Mouse (Mus musculus): Measurements from ENCODE around the gene Arxes2.
A peak's percentile ranks its signal among the peaks of the same experiment; 100 is the strongest.
"Not testable (repeated sequence)": the region's sequence is repeated elsewhere in the genome, so short reads cannot be mapped to it uniquely, and the experiment has no call there.

Arxes2 gene

DNA sequence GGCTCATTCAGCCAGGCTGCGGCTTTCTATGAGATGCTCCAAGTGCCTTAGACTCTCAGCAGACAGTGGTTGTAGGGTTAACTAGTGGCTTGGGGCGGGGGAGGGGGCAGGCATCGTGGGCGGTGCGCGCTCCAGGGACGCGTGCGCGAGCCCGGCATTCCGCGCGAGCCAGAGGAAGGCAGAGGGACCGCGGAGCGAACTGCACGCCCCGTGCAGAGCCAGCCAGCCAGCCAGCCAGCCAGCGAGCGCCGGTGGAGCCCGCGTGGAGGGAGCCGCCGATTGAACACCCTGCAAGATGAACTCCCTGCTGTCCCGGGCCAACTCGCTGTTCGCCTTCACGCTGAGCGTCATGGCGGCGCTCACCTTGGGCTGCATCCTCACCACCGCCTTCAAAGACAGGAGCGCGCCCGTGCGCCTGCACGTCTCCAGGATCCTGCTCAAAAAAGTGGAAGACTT is at the start of gene Arxes2:
TSS of gene Arxes2 (plus strand) at position 161 of the 456 bp plus-strand sequence.
- DNase-seq (ENCODE audit: low read depth, low spot score), result not testable (repeated sequence)

DNA sequence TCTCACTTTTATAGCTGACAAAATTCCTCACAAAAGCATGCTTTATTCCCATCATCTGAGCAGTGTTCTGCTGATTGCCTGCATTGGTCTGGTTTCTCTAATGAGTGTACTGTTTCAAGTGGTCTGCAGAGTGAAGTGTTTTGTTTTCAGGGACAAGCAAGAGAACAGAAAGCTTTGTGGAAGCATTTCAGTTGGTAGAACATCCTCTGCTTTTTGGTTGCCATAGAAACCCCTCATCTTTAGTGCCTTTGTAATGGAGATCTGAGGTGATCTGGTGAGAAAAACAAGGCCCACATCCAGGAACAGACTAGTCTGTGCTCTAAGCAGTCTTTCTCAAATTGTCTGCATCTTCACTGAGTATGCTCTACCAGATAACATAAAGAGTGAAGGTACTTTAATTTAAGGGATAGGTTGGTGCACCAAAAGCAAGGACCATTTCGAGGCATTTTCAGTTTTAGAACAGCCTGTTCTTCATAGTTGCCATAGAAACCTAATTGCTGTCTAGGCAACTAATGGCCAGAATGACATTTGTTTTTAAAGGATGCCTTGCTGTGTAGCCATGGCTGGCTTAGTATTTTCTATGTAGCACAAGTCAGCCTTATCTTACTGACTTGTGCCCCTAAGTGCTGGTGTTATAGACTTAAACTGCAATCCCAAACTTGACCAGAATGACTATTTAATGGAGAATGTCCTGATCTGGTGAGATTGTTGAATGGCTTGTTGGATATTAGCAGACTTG is 44.8 kb upstream of the Arxes2 start:
- DNase-seq (ENCODE audit: low read depth, low spot score), result peak; percentile 61

- DNase-seq (ENCODE audit: low read depth, low spot score), result peak; percentile 40
Observed at GRCm38 (mm10) chrX:135956988-135957690, 36.5 kb upstream of the Arxes2 start.

- no peak for DNase-seq (ENCODE audit: low read depth, low spot score)
Observed at GRCm38 (mm10) chrX:135957691-135958081, 35.9 kb upstream of the Arxes2 start.

GRCm38 (mm10) chrX:135958589-135959225 is 34.9 kb upstream of the Arxes2 start:
- DNase-seq (ENCODE audit: low read depth, low spot score), result no peak

GRCm38 (mm10) chrX:135959536-135959935 is 34.1 kb upstream of the Arxes2 start:
- DNase-seq (ENCODE audit: low read depth, low spot score), result no peak

GRCm38 (mm10) chrX:135962342-135962741 is 31.3 kb upstream of the Arxes2 start:
- peak; percentile 48 for DNase-seq (ENCODE audit: low read depth, low spot score)

- DNase-seq (ENCODE audit: low read depth, low spot score), result no peak
Observed at GRCm38 (mm10) chrX:135963130-135963529, 30.5 kb upstream of the Arxes2 start.

- DNase-seq (ENCODE audit: low read depth, low spot score), result peak; percentile 70
Observed at GRCm38 (mm10) chrX:135963629-135964028, 30.0 kb upstream of the Arxes2 start.

GRCm38 (mm10) chrX:135973597-135974423 is 19.8 kb upstream of the Arxes2 start:
- no peak for DNase-seq (ENCODE audit: low read depth, low spot score)

DNA sequence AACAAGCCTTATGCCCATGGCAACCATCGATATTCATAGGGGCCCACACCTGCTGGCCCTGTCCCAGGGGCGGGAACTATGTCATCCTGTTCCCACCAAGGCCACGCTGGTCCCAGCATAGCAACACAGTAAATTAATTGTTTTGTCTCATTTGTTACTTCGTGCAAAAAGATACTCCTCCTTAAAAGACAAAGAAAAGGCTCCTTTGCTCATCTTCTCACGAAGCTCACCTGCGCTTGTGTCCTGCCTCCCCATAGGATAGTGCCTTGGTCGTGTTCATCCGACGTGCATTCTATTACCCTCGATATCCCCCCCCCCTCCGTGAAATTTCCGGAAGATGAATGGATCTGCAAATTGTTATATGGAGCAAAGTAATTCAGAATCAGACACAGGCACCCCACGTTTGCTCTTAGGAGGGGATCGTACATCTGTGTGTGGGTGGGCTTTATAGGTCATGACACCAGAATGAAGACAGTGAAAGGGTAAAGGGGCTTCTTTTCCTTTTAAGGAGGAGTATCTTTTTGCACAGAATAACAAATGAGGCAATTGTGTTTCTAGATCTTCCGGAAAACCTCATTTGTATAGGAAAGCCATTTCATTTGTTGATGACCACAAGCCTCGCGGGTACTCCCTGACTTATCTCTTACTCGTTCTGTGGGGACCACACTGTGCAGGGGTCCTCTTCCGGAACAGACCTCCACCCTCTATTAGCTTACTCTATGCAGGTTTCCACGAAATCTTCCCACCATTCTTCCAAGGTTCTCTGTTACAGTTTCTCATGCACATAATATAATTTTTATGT is 19.0 kb upstream of the Arxes2 start:
- no peak for DNase-seq (ENCODE audit: low read depth, low spot score)

DNA sequence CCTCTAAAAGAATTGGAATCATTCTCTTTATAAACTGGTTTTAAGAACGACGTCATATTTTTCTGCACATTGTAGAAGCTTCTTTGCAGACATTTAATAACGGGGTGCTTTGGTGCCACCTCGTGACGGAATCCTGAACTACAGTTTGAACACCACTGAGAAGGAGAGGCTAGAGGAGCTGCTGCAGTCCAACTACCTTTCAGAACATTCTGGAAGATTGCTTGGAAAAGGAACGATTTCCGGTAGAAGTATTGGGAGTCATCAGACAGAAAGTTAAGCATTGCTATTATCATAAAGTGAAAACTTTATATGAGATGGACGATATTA is 18.4 kb upstream of the Arxes2 start:
- peak; percentile 88 for DNase-seq (ENCODE audit: low read depth, low spot score)

- DNase-seq (ENCODE audit: low read depth, low spot score), result peak; percentile 80
Observed at GRCm38 (mm10) chrX:135984539-135985260, 8.9 kb upstream of the Arxes2 start.

- no peak for DNase-seq (ENCODE audit: low read depth, low spot score)
Observed at GRCm38 (mm10) chrX:135986267-135986666, 7.4 kb upstream of the Arxes2 start.

GRCm38 (mm10) chrX:135990661-135991060 is 3.0 kb upstream of the Arxes2 start:
- DNase-seq (ENCODE audit: low read depth, low spot score), result no peak

DNA sequence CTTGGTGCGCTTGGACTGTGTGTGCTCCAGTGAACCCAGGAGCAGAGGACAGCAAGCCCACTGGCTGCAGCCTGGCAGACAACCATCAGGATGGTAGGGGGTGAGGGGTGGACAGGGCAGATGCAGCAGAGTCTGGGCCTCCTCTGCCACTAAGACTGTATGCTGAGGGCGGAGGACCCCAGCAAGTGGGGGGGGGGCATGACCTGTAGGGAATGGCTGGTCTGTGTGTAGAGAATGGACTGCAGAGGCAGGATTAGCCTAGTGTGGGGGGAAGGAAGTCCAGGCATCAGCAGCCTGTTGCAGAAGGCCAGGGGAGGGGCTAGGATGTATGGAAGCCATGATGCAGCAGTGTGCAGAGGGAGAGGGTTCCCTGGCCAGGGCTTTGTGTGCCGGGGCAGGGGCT is 431 bp upstream of the Arxes2 start:
- not testable (repeated sequence) for DNase-seq (ENCODE audit: low read depth, low spot score)

- no peak for DNase-seq (ENCODE audit: low read depth, low spot score)
Observed at GRCm38 (mm10) chrX:136007199-136007843, 13.7 kb downstream of the Arxes2 start.

DNA sequence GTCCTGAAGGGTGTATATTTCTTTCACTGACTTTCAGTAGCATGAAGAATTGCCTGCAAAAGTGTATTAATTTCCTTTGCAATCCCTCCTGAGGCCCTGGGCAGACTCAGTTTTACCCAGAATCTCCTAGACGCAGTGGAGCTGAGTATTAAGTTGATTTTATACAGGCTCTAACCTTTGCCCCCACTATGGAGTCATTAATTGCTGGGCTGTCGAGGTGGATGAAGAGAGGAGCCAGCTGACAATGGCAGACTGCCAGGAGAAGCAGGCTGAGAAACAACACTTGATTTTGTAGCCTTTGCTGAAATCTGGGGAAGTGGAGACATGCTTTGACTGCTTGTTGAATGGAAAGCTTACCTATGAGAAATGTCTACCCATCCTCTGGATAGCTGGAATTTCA is 20.8 kb downstream of the Arxes2 start:
- DNase-seq (ENCODE audit: low read depth, low spot score), result no peak

DNA sequence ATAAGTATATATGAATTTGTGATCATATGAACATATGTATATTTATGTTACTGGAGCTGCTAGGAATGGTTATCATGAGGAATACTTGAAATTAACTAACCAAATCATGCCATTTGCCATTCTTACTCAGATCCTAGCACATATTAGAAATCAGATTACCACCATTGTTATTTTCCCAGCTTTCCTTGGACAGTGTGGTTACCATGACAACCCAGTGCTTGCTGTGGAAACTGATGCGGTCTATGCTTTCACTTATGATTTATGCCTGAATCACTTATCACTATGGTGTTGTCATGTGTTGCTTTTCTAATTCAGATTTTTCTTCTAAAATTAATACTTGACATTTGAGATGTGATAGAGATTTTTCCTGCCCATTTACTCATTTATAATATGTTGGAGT is 36.7 kb downstream of the Arxes2 start:
- DNase-seq (ENCODE audit: low read depth, low spot score), result peak; percentile 10

Measured in brain, adult 2 months (tissue).